Mouse (Mus musculus) brain, embryonic 14.5 days (tissue): ENCODE data around the gene Ctbp2. TPM values are rescaled to one million over a fixed set of nuclear protein-coding genes. Genes with fewer than 3 reads are reported as not detected.

Source experiments
- DNase-seq: peaks from one replicate; pipeline ENCODE4 v3.0.0-alpha.2; 2011; ENCODE audit warnings: low read depth
- CTCF ChIP-seq: fragments of 200-500 bp; IDR thresholded peaks from 2 replicates; pipeline ENCODE4 v1.5.1; 2012; ENCODE audit warnings: inconsistent platforms, mild to moderate bottlenecking, moderate library complexity, borderline replicate concordance; ENCODE audit not compliant: insufficient read depth, insufficient read length; ENCODE audit errors: extremely low read depth
- POLR2A ChIP-seq: fragments of 200-500 bp; IDR thresholded peaks from 2 replicates; pipeline ENCODE4 v1.6.1; 2012; ENCODE audit warnings: mild to moderate bottlenecking, inconsistent platforms, borderline replicate concordance; ENCODE audit not compliant: poor library complexity, insufficient read depth, insufficient read length, severe bottlenecking; ENCODE audit errors: extremely low read depth
- polyA plus RNA-seq: library from polyadenylated mRNA; depleted of rRNA; stranded (reverse); fragments of >200 nt; gene quantifications from 2 replicates; pipeline ENCODE4 v1.2.3, GENCODE M21; 2012

Gene Ctbp2
- polyA plus RNA-seq, 1 experiment = 115 TPM

DNA sequence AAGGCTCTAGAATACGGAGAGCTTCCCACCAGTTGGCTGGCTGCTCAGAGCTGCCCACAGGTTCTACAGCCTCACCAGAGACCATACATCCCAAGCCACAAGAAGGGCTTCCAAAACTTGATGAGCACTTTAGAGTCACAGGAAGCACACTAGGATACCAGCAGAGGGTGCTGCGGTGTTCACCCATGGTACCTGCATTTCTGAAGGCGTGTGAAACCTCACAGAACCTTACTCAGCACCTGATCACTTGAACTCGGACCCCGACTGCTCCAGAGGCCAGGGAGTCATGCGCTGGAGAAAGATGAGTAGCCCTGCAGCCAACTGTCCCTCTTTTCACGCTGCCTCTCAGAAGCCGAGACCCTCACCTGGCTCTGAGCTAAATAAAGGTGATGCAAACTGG lies 130.0 kb downstream of the Ctbp2 start:
- TF ChIP-seq POLR2A = no peak
- peak; percentile 37; the same call in 1 of the 2 replicates for TF ChIP-seq CTCF
- no peak for DNase-seq

DNA sequence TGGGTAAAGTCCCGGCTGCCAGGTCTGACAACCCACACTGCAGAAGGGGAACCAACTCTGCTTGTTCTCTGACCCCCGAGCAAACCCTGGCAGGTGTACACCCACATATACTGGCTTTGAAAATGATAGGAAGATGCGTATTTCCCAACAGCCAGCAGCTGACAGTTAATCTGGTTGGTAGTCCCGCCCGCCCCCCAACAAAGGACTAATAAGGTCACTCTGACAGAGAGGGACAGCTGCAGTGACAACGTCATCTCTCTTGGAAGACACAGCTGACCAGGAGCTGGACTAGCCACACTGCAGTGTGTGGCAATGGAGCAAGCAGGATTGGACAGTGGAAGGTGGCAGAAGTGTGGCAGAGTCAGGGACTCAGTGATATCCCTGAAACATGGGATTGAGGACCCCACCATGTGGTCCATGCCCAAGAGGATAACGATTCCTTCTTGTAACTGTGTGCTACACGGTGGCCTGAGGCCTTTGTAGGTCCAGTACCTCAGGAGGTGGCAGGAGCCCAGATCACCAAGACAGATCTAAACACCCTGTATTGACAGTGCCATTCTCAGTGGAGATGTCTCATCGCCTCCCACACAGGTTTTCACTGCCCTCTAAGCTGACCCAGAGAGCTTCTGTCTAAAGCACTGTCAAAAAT lies 131.1 kb downstream of the Ctbp2 start:
- no peak for TF ChIP-seq POLR2A
- no peak for TF ChIP-seq CTCF
- DNase-seq = no peak

DNA sequence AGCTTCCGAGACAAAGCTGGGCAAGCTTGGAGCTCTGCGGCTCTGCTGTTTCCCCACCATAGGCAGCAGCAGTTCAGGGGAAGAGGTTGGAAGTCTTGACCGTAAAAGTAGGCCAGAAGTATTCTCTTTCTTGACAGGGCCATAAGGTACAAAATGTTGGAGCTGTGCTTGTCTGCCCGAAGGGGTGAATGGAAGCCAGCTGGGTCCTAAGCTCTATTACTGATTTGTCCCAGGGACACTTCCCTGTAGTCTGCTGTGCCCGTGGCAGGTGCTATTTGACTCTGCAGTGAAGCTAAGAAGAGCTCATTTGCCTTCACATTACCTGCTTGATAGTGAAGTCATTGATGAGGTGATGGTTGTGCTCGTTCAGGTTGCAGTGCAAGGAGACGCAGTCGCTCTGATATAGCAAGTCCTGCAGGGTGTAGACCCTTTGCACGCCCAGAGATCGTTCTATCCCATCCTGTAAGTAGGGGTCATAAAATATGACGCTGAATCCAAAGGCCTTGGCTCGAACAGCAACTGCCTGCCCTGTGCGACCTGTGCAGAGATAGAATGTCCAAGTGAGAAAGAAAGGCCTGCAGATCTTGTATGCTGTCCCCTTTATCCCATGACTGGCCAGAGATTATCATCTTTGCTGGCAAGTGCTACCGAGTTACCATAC lies 132.8 kb downstream of the Ctbp2 start:
- DNase-seq = no peak
- TF ChIP-seq CTCF (no peak), POLR2A (no peak)

DNA sequence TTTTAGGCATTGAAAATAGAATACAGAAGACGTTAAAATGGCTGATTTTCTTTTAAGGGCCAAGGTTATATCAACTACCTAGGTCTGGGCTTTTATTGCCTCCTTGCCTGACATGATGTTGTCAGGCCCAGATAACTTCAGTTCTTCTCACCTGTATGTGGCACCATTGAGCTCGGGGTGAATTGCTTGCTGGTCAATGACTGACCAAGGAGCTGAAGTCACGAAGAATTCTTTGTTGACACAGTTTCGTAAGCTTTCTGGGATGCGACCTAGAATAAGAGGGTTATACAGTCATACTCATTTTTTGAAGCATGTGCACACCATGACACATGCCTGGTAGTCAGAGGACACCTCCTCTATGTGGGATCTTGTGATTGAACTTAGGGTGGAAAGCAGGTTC lies 134.3 kb downstream of the Ctbp2 start:
- TF ChIP-seq CTCF (no peak), POLR2A (no peak)
- DNase-seq = no peak

DNA sequence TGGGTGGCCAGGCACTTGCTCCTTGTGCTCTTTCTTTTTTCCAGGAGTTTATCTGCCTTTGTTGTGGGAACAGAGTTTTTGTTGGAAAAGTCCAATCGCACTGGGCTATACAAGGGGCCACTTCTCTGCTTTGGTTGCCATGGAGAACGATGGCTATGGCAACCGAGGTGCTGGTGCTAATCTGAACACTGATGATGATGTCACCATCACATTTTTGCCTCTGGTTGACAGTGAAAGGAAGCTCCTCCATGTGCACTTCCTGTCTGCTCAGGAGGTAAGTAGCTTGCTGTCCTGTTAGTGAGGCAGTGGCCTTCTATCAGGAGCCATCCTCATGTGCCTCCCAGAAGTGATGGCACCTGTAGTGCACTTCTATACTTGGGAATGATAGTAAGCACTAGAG lies 141.5 kb downstream of the Ctbp2 start:
- DNase-seq = peak; percentile 31
- no peak for TF ChIP-seq POLR2A
- TF ChIP-seq CTCF = no peak

DNA sequence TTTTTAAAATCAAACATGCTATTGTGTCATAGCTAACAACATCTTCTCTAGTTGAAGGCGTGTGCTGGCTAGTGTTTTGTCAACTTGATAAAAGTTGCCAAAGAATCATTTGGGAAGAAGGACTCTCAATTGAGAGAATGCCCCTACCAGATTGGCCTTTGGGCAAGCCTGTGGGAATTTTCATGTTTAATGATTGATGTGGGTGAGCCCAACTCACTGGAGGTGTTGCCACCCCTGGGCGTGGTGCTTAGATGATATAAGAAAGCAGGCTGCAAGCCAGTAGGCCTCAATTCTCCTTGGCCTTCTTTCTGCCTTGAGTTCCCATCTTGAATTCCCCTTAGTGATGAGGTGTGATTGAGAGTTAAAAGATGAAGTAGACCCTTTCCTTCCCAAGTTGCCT lies 146.2 kb downstream of the Ctbp2 start:
- TF ChIP-seq POLR2A (no peak), CTCF (no peak)
- no peak for DNase-seq

DNA sequence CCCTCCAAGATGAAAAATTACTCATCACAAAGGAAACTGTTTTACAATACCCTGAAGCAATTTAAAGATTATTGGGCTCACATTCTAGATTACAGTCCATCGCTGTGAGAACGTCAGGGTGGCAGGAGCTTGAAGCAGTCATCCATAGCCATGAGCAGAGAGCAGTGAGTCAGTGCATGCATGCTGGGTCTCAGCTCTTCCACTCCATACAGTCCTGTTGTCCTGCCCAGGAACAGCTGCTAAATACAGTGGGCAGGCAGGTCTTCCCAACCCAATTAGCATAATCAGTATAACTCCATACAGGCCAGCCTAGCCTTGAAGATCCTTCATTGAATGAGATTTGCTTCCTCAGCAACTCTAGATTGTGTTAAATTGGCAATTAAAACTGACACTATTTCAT lies 148.1 kb downstream of the Ctbp2 start:
- DNase-seq = peak; percentile 20
- TF ChIP-seq POLR2A = no peak
- no peak for TF ChIP-seq CTCF

DNA sequence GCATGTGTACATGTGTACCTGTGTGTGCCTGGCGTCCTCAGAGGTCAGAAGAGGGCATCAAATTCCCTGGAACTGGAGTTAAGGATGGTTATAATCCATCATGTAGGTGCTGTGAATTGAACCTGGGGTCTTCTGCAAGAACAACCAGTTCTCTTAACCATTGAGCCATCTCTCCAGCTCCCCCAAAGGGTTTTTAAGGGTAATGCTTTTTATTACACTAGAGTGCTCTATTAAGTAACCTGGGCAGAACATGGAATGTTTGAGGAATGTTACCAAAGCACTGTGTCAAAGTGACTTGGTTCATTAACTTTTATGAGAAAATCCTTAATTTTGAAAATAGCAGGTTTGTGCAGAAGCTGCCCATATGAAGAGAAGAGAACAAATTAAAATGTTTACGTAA lies 152.1 kb downstream of the Ctbp2 start:
- no peak for DNase-seq
- no peak for TF ChIP-seq CTCF
- TF ChIP-seq POLR2A = no peak

DNA sequence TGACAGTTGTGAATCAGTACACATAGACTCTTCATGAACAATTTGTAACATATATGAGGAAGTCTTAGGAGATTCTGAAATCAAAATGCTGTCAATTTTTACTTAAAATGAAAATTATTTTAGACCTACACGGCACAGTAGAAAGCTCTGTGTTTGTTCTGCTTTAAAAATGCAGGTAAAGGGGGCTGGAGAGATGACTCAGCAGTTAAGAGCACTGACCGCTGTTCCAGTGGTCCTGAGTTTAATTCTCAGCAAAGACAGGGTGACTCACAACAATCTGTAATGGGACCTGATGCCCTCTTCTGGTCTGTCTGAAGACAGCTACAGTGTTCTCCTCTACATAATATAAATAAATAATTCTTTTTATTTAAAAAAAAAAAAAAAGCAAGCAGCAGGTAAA lies 158.4 kb downstream of the Ctbp2 start:
- DNase-seq = no peak
- TF ChIP-seq POLR2A = no peak
- TF ChIP-seq CTCF = no peak

DNA sequence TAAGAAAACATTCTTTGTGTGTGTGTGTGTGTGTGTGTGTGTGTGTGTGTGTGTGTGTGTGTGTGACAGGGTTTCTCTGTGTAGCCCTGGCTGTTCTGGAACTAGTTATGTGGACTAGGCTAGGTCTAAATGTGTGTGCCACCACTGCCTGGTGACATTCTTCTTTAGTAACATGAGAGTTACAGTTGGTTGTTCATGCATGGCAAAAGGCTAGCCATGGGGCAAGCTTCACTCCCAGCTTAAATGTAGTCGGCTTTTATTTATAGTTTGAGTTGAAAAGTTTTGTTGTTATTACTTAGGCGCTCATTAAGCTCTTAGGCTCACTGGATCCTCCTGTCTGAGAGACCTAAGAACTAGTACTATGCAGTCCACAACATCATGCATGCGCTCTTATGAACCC lies 159.8 kb downstream of the Ctbp2 start:
- DNase-seq = no peak
- TF ChIP-seq CTCF (no peak), POLR2A (no peak)

DNA sequence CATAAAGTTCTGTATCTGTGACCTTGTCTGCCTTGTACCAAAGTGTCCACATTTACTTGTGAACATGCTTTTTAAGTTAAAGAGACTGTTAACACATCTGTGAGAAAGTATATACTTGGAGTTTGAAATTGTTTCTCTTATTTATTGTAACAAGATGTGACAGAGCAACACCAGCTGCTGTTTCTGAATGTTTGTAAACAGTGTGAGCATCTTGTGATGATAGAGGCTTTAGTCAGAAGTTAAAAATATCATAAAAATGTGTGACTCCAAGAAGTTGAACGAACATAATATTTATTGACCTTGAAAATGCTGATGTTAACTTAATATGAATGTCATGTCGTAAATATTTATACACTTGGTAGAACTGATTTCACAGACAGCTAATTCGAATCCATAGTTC lies 173.5 kb downstream of the Ctbp2 start:
- TF ChIP-seq POLR2A = no peak
- TF ChIP-seq CTCF = no peak
- no peak for DNase-seq

DNA sequence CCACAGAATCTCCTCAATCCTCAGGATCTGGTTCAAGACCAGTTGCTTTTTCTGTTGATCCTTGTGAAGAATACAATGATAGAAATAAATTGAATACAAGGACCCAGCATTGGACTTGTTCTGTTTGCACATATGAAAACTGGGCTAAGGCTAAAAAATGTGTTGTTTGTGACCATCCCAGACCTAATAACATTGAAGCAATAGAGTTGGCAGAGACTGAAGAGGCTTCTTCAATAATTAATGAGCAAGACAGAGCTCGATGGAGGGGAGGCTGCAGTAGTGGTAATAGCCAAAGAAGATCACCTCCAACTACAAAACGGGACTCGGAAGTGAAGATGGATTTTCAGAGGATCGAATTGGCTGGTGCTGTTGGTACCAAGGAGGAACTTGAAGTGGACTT lies 174.2 kb downstream of the Ctbp2 start:
- DNase-seq = no peak
- no peak for TF ChIP-seq CTCF
- TF ChIP-seq POLR2A = no peak
